Mouse (Mus musculus) MEL (cell line): ENCODE measurements around the gene Pcdh18. TPM values are rescaled to one million over a fixed set of nuclear protein-coding genes. Genes with fewer than 3 reads are reported as not detected.

Experiments used
- DNase-seq: peaks from one replicate; pipeline ENCODE4 v3.0.0; 2011; ENCODE audit warnings: low read depth, low spot score
- H3K27ac ChIP-seq: 2 replicates; pipeline ENCODE4 v1.5.1; 2012; ENCODE audit warnings: low read depth, mild to moderate bottlenecking, control low read depth, low read length, moderate library complexity; ENCODE audit not compliant: control insufficient read depth
- H3K27me3 ChIP-seq, 2 experiments: fragments of 150-350 bp in 1 of 2; sonication (generic) in 1 of 2; 2 replicates each; pipeline ENCODE4 v1.6.1; 2012; ENCODE audit warnings: low read length in 2 of 2, mild to moderate bottlenecking in 2 of 2, improper control_type of control experiment in 1 of 2, moderate library complexity in 1 of 2; ENCODE audit not compliant: insufficient read depth in 2 of 2, control insufficient read depth in 1 of 2
- H3K36me3 ChIP-seq, 2 experiments: 2 replicates each; pipeline ENCODE4 v1.6.1; 2012 to 2014; ENCODE audit warnings: low read length in 2 of 2, improper control_type of control experiment in 1 of 2, inconsistent platforms in 1 of 2, mild to moderate bottlenecking in 1 of 2; ENCODE audit not compliant: insufficient read depth in 2 of 2, control insufficient read depth in 1 of 2
- H3K4me1 ChIP-seq, 2 experiments: fragments of 150-350 bp in 1 of 2; sonication (generic) in 1 of 2; 2 replicates each; pipeline ENCODE4 v1.6.1; 2012; ENCODE audit warnings: low read length in 2 of 2, improper control_type of control experiment in 1 of 2, mild to moderate bottlenecking in 1 of 2; ENCODE audit not compliant: insufficient read depth in 2 of 2, control insufficient read depth in 1 of 2
- H3K4me3 ChIP-seq, 2 experiments: fragments of 150-350 bp in 1 of 2; sonication (generic) in 1 of 2; 2 replicates each; pipeline ENCODE4 v1.5.1; 2012; ENCODE audit warnings: low read depth in 2 of 2, low read length in 2 of 2, mild to moderate bottlenecking in 2 of 2, moderate library complexity in 2 of 2, control low read depth in 1 of 2, improper control_type of control experiment in 1 of 2; ENCODE audit not compliant: control insufficient read depth in 1 of 2, insufficient read depth in 1 of 2
- H3K79me2 ChIP-seq: 2 replicates; pipeline ENCODE4 v1.6.1; 2012; ENCODE audit warnings: mild to moderate bottlenecking, low read length, moderate library complexity; ENCODE audit not compliant: control insufficient read depth, poor library complexity, insufficient read depth
- H3K9ac ChIP-seq: 2 replicates; pipeline ENCODE4 v1.6.1; 2012; ENCODE audit warnings: low read depth, mild to moderate bottlenecking, control low read depth, low read length, moderate library complexity; ENCODE audit not compliant: control insufficient read depth, poor library complexity, severe bottlenecking
- H3K9me3 ChIP-seq: fragments of 150-350 bp; sonication (generic); replicated peaks from 2 replicates; pipeline ENCODE4 v1.6.1; 2012; ENCODE audit warnings: mild to moderate bottlenecking, low read length, improper control_type of control experiment, moderate library complexity; ENCODE audit not compliant: insufficient read depth
- BHLHE40 ChIP-seq: IDR thresholded peaks from 2 replicates; pipeline ENCODE4 v1.6.1; 2012; ENCODE audit warnings: low read depth, mild to moderate bottlenecking, inconsistent platforms, low read length, improper control_type of control experiment, borderline replicate concordance
- CHD1 ChIP-seq: IDR thresholded peaks from 2 replicates; pipeline ENCODE4 v1.6.1; 2012; ENCODE audit warnings: low read depth, mild to moderate bottlenecking, inconsistent platforms, low read length, improper control_type of control experiment
- EP300 ChIP-seq, 2 experiments: IDR thresholded peaks; 2 replicates each; pipeline ENCODE4 v1.6.1; 2011; ENCODE audit warnings: improper control_type of control experiment in 2 of 2, low read length in 2 of 2, low read depth in 1 of 2, mild to moderate bottlenecking in 1 of 2
- GATA1 ChIP-seq: IDR thresholded peaks from 2 replicates; pipeline ENCODE4 v1.6.1; 2011; ENCODE audit warnings: low read depth, low read length, improper control_type of control experiment
- HCFC1 ChIP-seq: IDR thresholded peaks from 2 replicates; pipeline ENCODE4 v1.6.1; 2012; ENCODE audit warnings: low read depth, mild to moderate bottlenecking, inconsistent platforms, low read length, improper control_type of control experiment, moderate library complexity
- MAX ChIP-seq: IDR thresholded peaks from 2 replicates; pipeline ENCODE4 v1.6.1; 2011; ENCODE audit warnings: low read length, improper control_type of control experiment
- MAZ ChIP-seq: IDR thresholded peaks from 2 replicates; pipeline ENCODE4 v1.6.1; 2012; ENCODE audit warnings: low read depth, mild to moderate bottlenecking, inconsistent platforms, low read length, improper control_type of control experiment
- MEF2A ChIP-seq: IDR thresholded peaks from 2 replicates; pipeline ENCODE4 v1.6.1; 2014; ENCODE audit warnings: low read depth, mild to moderate bottlenecking, inconsistent platforms, low read length, improper control_type of control experiment; ENCODE audit not compliant: poor library complexity, insufficient replicate concordance, severe bottlenecking; ENCODE audit errors: extremely low read depth
- MXI1 ChIP-seq: IDR thresholded peaks from 2 replicates; pipeline ENCODE4 v1.6.1; 2011; ENCODE audit warnings: mild to moderate bottlenecking, low read depth, low read length, improper control_type of control experiment
- MYC ChIP-seq: IDR thresholded peaks from 2 replicates; pipeline ENCODE4 v1.6.1; 2011; ENCODE audit warnings: low read depth, mild to moderate bottlenecking, low read length, improper control_type of control experiment, moderate library complexity
- NRF1 ChIP-seq: IDR thresholded peaks from 2 replicates; pipeline ENCODE4 v1.6.1; 2014; ENCODE audit warnings: low read depth, mild to moderate bottlenecking, inconsistent platforms, low read length, improper control_type of control experiment, moderate library complexity; ENCODE audit not compliant: poor library complexity, insufficient read depth, severe bottlenecking
- POLR2AphosphoS5 ChIP-seq: IDR thresholded peaks from 2 replicates; pipeline ENCODE4 v1.6.1; 2012; ENCODE audit warnings: low read depth, borderline replicate concordance, mild to moderate bottlenecking, inconsistent platforms, low read length, moderate library complexity, mixed read lengths
- RAD21 ChIP-seq: IDR thresholded peaks from 2 replicates; pipeline ENCODE4 v1.6.1; 2011; ENCODE audit warnings: mild to moderate bottlenecking, low read depth, low read length, improper control_type of control experiment
- SMC3 ChIP-seq: IDR thresholded peaks from 2 replicates; pipeline ENCODE4 v1.6.1; 2011; ENCODE audit warnings: low read depth, low read length, improper control_type of control experiment
- TAL1 ChIP-seq: IDR thresholded peaks from 2 replicates; pipeline ENCODE4 v1.6.1; 2012; ENCODE audit warnings: mild to moderate bottlenecking, inconsistent platforms, low read length, moderate library complexity, mixed read lengths
- USF1 ChIP-seq: IDR thresholded peaks from 2 replicates; pipeline ENCODE4 v1.6.1; 2014; ENCODE audit warnings: low read depth, mild to moderate bottlenecking, inconsistent platforms, low read length, improper control_type of control experiment, moderate library complexity
- ZC3H11A ChIP-seq: IDR thresholded peaks from 2 replicates; pipeline ENCODE4 v1.6.1; 2012; ENCODE audit warnings: low read depth, mild to moderate bottlenecking, inconsistent platforms, low read length, improper control_type of control experiment
- ZKSCAN1 ChIP-seq: IDR thresholded peaks from 2 replicates; pipeline ENCODE4 v1.6.1; 2012; ENCODE audit warnings: low read depth, mild to moderate bottlenecking, inconsistent platforms, low read length, improper control_type of control experiment, moderate library complexity
- ZMIZ1 ChIP-seq: IDR thresholded peaks from 2 replicates; pipeline ENCODE4 v1.6.1; 2012; ENCODE audit warnings: low read depth, mild to moderate bottlenecking, inconsistent platforms, low read length, improper control_type of control experiment, moderate library complexity
- ZNF384 ChIP-seq: IDR thresholded peaks from 2 replicates; pipeline ENCODE4 v1.6.1; 2012; ENCODE audit warnings: low read depth, mild to moderate bottlenecking, inconsistent platforms, low read length, improper control_type of control experiment
- polyA plus RNA-seq, 2 experiments: library from polyadenylated mRNA; stranded (reverse) in 1 of 2; unstranded in 1 of 2; fragments of >175 nt in 1 of 2; fragments of >200 nt in 1 of 2; gene quantifications; 2 replicates each; pipeline versions ENCODE4 v1.2.1 to v1.2.4; 2012; ENCODE audit warnings: low replicate concordance in 2 of 2, low read depth in 1 of 2; ENCODE audit not compliant: insufficient read length in 2 of 2, insufficient read depth in 1 of 2, missing spikeins in 1 of 2
- total RNA-seq: library from RNA; depleted of rRNA; stranded (reverse); fragments of 300-350 nt; gene quantifications from 2 replicates; pipeline ENCODE4 v1.2.3, GENCODE M21; 2012

Pcdh18 gene
- total and polyA plus RNA-seq, 3 experiments = not detected

DNA sequence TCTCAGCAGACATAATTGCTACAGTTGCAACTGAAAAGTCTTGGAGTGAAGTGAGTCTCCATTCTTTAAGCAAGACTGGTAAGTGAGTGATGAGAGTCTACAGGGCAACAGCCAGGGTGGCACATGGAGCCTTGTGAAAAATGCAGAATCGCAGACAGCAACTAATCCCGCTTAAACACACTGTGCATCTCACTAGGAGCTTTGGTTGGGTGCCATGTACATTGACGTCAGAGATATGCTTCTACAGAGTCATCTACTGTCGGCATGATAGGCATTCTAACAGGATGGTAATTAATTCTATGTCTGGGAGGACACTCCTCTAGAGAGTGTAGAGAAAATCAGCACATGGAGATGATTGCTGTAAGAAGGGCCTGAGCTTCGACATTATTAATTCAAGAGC lies 5.6 kb upstream of the Pcdh18 start:
- Histone ChIP-seq H3K9me3 (no peaks in the 10 kb centered on the region), H3K36me3 (no peaks in the 10 kb centered on the region), H3K4me1 (no peaks in the 10 kb centered on the region), H3K79me2 (no peaks in the 10 kb centered on the region), H3K27me3 (no peaks in the 10 kb centered on the region), H3K4me3 (no peak overlapping the region), H3K9ac (no peak overlapping the region), H3K27ac (no peak overlapping the region)
- TF ChIP-seq SMC3 (no peak), MAX (no peak), ZNF384 (no peak), BHLHE40 (no peak), MXI1 (no peak), MEF2A (no peak), RAD21 (no peak), ZC3H11A (no peak), MAZ (no peak), ZMIZ1 (no peak), GATA1 (no peak), EP300 (IDR thresholded peaks at IDR 0.05; ENCODE audit: low read depth in 1 of 2, low read length in 2 of 2) (no peak), MYC (no peak)
- DNase-seq = no peak

DNA sequence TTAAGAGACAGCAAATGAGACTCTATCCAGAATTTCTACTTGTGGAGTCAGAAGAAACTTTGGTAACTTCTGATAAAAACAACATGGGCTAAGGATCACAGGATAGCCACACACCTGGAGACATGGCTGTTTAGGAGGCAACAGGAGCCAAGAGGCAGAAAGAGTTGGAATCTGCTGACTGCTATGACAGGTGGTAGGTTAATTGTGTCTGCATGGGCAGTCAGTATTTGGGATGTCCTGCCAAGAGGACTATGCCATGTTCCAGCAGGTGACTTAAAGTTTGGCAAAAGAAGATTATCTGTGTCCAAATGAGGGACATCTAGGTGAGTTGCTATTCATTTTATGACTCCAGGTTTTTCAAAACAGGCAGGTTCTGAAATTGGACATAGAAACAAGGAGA lies 4.8 kb upstream of the Pcdh18 start:
- Histone ChIP-seq H3K9ac (no peak overlapping the region), H3K27me3 (no peaks in the 10 kb centered on the region), H3K4me1 (no peaks in the 10 kb centered on the region), H3K9me3 (no peaks in the 10 kb centered on the region), H3K4me3 (no peak overlapping the region), H3K36me3 (no peaks in the 10 kb centered on the region), H3K79me2 (no peaks in the 10 kb centered on the region), H3K27ac (no peak overlapping the region)
- no peak for TF ChIP-seq ZNF384
- TF ChIP-seq ZKSCAN1 = no peak
- no peak for TF ChIP-seq ZMIZ1
- no peak for TF ChIP-seq CHD1
- no peak for TF ChIP-seq HCFC1
- TF ChIP-seq BHLHE40 = no peak
- no peak for TF ChIP-seq NRF1
- no peak for TF ChIP-seq USF1
- TF ChIP-seq MAZ = no peak
- TF ChIP-seq POLR2AphosphoS5 = no peak
- TF ChIP-seq TAL1 = no peak
- no peak for DNase-seq
